Mouse (Mus musculus): Measurements from ENCODE around the gene Adnp.

Adnp gene

DNA sequence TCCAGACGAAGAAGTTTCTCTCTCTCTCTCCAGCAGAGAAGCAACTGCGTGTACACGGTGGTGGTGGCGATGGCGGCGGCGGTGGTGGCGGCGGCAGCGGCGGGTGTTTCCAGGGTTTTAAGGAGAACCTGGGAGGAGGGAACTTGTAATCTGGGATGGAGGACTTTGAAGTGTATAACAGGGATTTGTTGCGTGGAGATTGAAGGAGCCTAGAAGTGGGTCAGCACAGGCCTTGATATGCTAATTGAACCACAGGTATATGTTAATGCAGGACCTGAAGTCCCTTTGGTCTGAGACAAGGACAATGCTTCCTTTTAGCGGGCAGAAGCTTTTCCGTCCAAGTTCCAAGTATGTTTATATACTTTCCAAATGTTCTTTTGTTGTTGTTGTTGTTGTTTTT is 50.6 kb downstream of the Adnp start:
- DNase-seq (ENCODE audit: low spot score): no peak

GRCm38 (mm10) chr2:168155666-168156065 is 51.2 kb downstream of the Adnp start:
- no peak for DNase-seq (ENCODE audit: low spot score)

DNA sequence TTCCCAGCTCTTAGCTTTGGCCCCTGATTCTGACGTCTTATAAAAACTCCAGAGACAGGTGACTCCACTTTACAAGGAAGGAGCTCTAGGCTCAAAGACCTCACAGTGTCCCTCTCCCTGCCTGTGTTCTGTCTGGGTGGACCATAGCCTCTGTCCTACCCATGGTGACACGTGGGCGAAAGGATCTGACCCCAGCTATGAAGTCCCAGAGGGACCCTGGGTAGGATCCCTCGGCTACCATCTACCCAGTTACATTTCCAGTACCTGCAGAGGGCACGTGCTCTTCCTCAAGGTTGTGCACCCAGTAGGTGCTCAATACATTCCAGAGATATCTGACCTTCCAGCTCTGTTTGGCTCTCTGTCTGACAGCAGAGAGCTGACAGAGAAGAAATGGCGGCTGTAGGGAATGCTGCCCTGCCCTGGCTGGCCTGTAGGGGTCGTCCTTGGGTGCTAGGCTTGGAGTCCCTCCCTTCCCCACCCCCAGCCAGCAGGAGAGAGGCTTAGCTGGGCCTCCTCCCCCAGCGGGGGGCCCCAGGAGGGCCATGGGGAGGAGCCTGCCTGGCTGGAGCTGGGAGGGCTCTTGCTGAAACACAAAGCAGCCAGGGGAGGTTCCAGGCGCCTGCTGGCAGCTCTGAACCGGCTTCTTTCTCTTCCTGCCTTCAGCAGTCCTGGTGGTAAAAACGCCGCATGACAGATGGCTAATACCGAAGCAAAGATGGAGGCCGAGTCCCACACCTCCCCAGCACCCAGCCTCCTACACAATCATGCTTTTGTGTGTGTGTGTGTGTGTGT is 52.6 kb downstream of the Adnp start:
- DNase-seq (ENCODE audit: low spot score): peak; percentile 85

- no peak for DNase-seq (ENCODE audit: low spot score)
Observed at GRCm38 (mm10) chr2:168149241-168149640, 57.7 kb downstream of the Adnp start.

GRCm38 (mm10) chr2:168147722-168148432 is 59.0 kb downstream of the Adnp start:
- DNase-seq (ENCODE audit: low spot score): no peak

- no peak for DNase-seq (ENCODE audit: low spot score)
Observed at GRCm38 (mm10) chr2:168145437-168145836, 61.5 kb downstream of the Adnp start.

- DNase-seq (ENCODE audit: low spot score): no peak
Observed at GRCm38 (mm10) chr2:168143794-168144193, 63.1 kb downstream of the Adnp start.

GRCm38 (mm10) chr2:168137161-168137560 is 69.8 kb downstream of the Adnp start:
- DNase-seq (ENCODE audit: low spot score): no peak
